Mouse (Mus musculus): ENCODE measurements around the gene Pde8a.

- TF ChIP-seq CTCF (IDR thresholded peaks at IDR 0.05; ENCODE audit: borderline replicate concordance, insufficient read depth, low read length) = no peak
- no peak for TF ChIP-seq POLR2A (IDR thresholded peaks at IDR 0.05; ENCODE audit: low read depth, low read length)
These were observed 134.8 kb downstream of the Pde8a start for GRCm38 (mm10) chr7:81348206-81348605.
